Mouse (Mus musculus) liver, embryonic 16.5 days (tissue): Measurements from ENCODE around the gene Eef1g. TPM values are rescaled to one million over a fixed set of nuclear protein-coding genes. Genes with fewer than 3 reads are reported as not detected.

Source experiments
- ATAC-seq: fragments of 200-750 bp; cut with Nextera tagmentation; 2 replicates; pipeline ENCODE4 v1.8.0; 2017; ENCODE audit warnings: low read depth, mild to moderate bottlenecking, moderate number of reproducible peaks, moderate library complexity
- H3K27ac ChIP-seq: fragments of 300-500 bp; sonication (generic); 2 replicates; pipeline ENCODE4 v1.5.1; 2014; ENCODE audit warnings: mild to moderate bottlenecking, low read length
- H3K27me3 ChIP-seq: fragments of 300-500 bp; sonication (generic); 2 replicates; pipeline ENCODE4 v1.6.1; 2014; ENCODE audit warnings: low read depth, low read length, mixed read lengths; ENCODE audit not compliant: control insufficient read depth, insufficient read depth
- H3K36me3 ChIP-seq: fragments of 300-500 bp; sonication (generic); 2 replicates; pipeline ENCODE4 v1.6.1; 2014; ENCODE audit warnings: mild to moderate bottlenecking; ENCODE audit not compliant: control insufficient read depth, insufficient read depth
- H3K4me1 ChIP-seq: fragments of 300-500 bp; sonication (generic); 2 replicates; pipeline ENCODE4 v1.6.1; 2014; ENCODE audit warnings: low read depth, low read length, mixed read lengths; ENCODE audit not compliant: control insufficient read depth
- H3K4me2 ChIP-seq: fragments of 300-500 bp; sonication (generic); 2 replicates; pipeline ENCODE4 v1.6.1; 2014; ENCODE audit warnings: low read depth, low read length, mixed read lengths
- H3K4me3 ChIP-seq: fragments of 300-500 bp; sonication (generic); 2 replicates; pipeline ENCODE4 v1.5.1; 2014; ENCODE audit warnings: low read depth, mild to moderate bottlenecking, low read length
- H3K9ac ChIP-seq: fragments of 300-500 bp; sonication (generic); 2 replicates; pipeline ENCODE4 v1.6.1; 2014; ENCODE audit warnings: low read depth, low read length
- H3K9me3 ChIP-seq: fragments of 300-500 bp; sonication (generic); replicated peaks from 2 replicates; pipeline ENCODE4 v1.6.1; 2016; ENCODE audit warnings: low read length; ENCODE audit not compliant: control insufficient read depth
- WGBS: fragments of 180-500 bp; shearing (Covaris S2); extraction: QIAGEN DNeasy Blood & Tissue Kit; methylation state at CpG from one replicate; pipeline ENCODE4 v1.1.7; 2014; ENCODE audit not compliant: insufficient replicate concordance; 5-methylcytosine and 5-hydroxymethylcytosine counted together
- polyA plus RNA-seq: library from polyadenylated mRNA; unstranded; fragments of >200 nt; fragmentation: Nextera tagmentation; extraction: Ambion mirVana; gene quantifications from 2 replicates; pipeline ENCODE4 v1.2.1, GENCODE M21; 2015

The Eef1g gene
- polyA plus RNA-seq, 1 experiment from 2014 or later: 153 TPM

DNA sequence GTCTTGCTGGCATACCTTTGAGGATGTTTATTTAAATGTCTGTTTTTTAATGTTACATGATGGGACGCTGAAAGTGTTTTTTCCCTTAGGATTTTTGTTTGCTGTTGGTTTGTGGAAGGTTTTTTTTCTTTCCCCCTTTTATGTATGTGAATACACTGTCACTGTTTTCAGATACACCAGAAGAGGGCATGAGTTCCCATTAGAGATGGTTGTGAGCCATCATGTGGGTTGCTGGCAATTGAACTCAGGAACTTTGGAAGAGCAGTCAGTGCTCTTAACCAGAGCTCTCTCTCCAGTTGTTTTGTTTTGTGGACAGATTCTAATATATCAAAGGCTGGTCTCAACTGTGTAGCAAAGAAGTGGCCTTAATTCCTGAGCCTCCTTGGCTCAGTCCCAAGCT lies 7.8 kb downstream of the Eef1g start:
- Histone ChIP-seq H3K4me1 (no peaks in the 10 kb centered on the region; the same call in 1 of the 2 replicates), H3K27me3 (no peaks in the 10 kb centered on the region), H3K27ac (no peak overlapping the region), H3K9me3 (no peaks in the 10 kb centered on the region), H3K4me3 (no peak overlapping the region), H3K4me2 (no peak overlapping the region), H3K36me3 (peaks cover 75% of the 10 kb centered on the region), H3K9ac (no peak overlapping the region)
- 73% methylated on average over 1 of the region's 1 CpGs for WGBS
- no peak for ATAC-seq

DNA sequence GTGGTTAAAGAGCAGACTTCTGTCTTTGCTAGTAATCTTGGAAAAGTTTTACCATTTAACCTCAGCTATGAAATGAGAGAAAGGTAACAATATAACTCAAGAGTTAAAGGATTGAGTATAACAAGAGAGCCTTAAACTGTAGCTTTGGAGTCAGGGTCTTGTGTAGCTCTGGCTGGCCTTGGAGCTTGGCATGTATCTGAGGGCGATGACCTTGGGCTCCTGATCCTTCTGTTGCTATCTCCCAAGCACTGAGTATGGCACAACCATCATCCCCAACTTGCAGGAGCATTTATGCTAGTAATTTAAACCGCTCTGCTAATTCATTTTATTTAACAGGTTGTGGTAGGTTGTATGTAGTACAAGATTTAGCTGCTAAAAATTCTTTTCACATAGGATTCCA lies 8.7 kb downstream of the Eef1g start:
- 82% methylated on average over 2 of the region's 2 CpGs for WGBS
- peaks cover 67% of the 10 kb centered on the region for H3K36me3 ChIP-seq
- H3K4me3 ChIP-seq: no peak overlapping the region
- no peak overlapping the region for H3K4me2 ChIP-seq
- ATAC-seq: no peak
- H3K27me3 ChIP-seq: no peaks in the 10 kb centered on the region
- H3K4me1 ChIP-seq: no peaks in the 10 kb centered on the region; the same call in 1 of the 2 replicates
- H3K9me3 ChIP-seq: no peaks in the 10 kb centered on the region
- no peak overlapping the region for H3K9ac ChIP-seq
- no peak overlapping the region for H3K27ac ChIP-seq

DNA sequence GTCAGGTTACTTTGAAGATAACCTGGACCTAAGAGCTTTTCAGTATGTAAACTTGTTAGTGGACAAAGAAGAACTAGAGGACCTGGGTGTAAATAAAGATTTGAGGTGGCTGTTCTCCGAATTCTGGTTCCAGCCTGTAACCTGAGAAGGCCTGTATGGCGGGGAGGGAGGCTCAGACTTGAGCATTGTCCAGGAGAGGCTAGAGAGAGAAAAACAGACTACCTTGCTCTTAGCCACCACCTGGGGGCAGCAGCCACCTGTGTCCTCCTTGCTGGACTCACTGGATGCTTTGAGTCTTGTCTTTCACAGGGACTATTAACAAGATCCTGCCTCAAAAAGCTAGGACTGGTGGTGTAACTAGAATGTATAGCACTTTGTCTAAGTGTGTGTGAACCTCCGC lies 9.7 kb downstream of the Eef1g start:
- Histone ChIP-seq H3K4me2 (no peak overlapping the region), H3K36me3 (peaks cover 57% of the 10 kb centered on the region), H3K4me3 (no peak overlapping the region), H3K9me3 (no peaks in the 10 kb centered on the region), H3K4me1 (peaks cover 2% of the 10 kb centered on the region; the same call in 1 of the 2 replicates), H3K27me3 (no peaks in the 10 kb centered on the region), H3K27ac (no peak overlapping the region), H3K9ac (no peak overlapping the region)
- WGBS: 70% methylated on average over 3 of the region's 3 CpGs
- peak; percentile 71 for ATAC-seq

DNA sequence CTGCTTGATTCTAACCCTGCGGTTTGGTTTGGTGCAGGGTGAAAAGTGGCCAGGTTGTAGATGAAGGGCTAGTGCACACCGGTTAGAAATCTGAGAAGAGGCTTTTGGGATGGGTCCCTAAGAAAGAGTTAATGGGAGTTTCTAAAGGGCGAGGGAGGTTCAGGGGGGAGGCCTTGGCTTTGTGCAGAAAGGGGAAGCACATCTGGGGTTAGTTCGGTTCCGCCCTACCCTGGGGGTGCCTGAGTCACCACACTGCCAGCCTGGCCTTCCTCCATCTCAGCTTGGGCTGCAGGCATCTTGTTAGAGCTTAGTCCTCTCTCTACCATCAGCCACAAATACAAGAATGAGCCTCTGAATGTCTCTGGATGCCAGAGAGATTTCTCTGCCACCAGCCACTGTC lies 13.9 kb downstream of the Eef1g start:
- Histone ChIP-seq H3K36me3 (peaks cover 25% of the 10 kb centered on the region), H3K27me3 (no peaks in the 10 kb centered on the region), H3K4me3 (no peak overlapping the region), H3K4me1 (peaks cover 21% of the 10 kb centered on the region), H3K27ac (no peak overlapping the region), H3K9me3 (no peaks in the 10 kb centered on the region), H3K4me2 (no peak overlapping the region), H3K9ac (no peak overlapping the region)
- ATAC-seq: no peak
- WGBS: 31% methylated on average over 5 of the region's 5 CpGs

DNA sequence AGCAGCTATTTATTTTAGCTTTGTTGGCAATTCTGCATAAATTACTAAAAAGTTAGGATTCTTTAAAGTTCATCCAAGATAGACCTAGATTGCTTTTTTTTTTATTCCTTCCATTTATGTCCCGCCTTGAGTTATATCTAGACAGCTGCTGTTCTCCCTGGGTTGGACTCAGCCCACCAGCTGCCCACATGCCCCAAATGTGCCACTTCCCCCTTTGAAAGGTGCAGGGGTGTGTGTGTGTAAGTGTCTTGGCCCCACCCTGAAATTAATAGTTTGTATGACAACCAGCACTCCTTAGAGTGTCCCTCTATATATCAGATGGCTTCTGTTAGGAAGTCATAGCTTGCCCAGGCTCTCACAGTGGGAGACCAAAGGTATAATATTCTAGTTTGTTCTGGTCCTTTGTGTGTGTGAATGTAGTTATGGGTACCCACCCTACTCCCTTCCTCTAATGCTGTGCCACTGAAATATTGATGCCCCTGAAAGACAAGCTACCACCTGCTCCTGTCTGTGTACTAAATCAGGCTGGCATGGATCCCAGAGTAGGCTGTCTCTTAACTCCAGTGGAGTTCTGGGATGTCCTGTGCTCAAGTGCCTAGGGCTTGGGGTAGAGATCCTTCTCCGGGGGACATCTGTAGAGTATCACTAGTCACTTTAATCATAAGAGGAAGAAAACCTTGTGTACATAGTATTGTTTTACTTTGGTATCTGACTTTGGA lies 14.8 kb downstream of the Eef1g start:
- no peaks in the 10 kb centered on the region for H3K27me3 ChIP-seq
- H3K4me3 ChIP-seq: no peak overlapping the region
- H3K9ac ChIP-seq: no peak overlapping the region
- WGBS: 53% methylated on average over 2 of the region's 2 CpGs
- peaks cover 25% of the 10 kb centered on the region for H3K36me3 ChIP-seq
- H3K4me1 ChIP-seq: peaks cover 21% of the 10 kb centered on the region
- ATAC-seq: no peak
- H3K9me3 ChIP-seq: no peaks in the 10 kb centered on the region
- H3K4me2 ChIP-seq: no peak overlapping the region
- H3K27ac ChIP-seq: no peak overlapping the region

DNA sequence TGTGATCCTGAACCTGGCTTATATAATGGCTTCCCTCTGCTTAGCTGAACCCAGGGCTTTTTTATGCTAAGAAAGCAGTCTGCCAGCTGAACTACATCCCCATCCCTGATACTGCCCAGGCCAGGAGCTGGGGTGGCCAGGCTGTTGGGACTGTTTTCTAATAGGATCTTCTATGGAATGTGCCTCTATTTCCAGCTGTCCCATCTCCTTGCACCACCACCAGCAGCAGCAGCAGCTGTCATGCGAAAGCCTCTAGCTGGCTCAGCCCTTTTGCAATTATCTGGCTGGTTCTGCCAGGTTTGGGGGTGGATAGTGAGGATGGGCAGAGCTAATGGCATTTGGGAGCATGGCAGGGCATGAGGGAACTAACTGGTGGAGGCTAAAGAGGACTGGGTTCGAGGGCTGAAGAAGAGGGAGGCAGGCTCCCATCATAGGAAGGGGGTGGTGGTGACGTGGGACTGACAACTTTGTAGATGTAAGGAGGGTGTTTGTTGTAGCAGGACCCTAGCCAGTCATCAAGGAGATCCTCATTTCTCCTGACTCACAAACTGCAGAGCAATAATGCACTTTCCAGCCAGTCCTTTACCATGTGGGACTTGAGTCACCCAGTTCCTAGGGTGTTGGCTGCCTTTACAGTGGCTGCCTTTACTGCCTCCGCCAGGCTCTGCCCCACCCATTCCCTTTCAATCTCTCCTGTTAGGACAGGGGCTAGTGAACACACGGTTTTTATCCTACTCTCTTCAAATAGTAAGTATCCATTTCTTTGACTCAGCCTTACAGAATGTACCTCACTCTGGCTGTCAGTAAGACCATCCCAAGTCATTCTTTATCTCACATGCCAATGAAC lies 15.7 kb downstream of the Eef1g start:
- no peaks in the 10 kb centered on the region for H3K9me3 ChIP-seq
- no peak overlapping the region for H3K4me3 ChIP-seq
- ATAC-seq: no peak
- no peak overlapping the region for H3K4me2 ChIP-seq
- no peaks in the 10 kb centered on the region for H3K27me3 ChIP-seq
- H3K9ac ChIP-seq: no peak overlapping the region
- no peak overlapping the region; the same call in 1 of the 2 replicates for H3K27ac ChIP-seq
- peaks cover 21% of the 10 kb centered on the region for H3K4me1 ChIP-seq
- WGBS: 27% methylated on average over 5 of the region's 5 CpGs
- H3K36me3 ChIP-seq: peaks cover 18% of the 10 kb centered on the region

DNA sequence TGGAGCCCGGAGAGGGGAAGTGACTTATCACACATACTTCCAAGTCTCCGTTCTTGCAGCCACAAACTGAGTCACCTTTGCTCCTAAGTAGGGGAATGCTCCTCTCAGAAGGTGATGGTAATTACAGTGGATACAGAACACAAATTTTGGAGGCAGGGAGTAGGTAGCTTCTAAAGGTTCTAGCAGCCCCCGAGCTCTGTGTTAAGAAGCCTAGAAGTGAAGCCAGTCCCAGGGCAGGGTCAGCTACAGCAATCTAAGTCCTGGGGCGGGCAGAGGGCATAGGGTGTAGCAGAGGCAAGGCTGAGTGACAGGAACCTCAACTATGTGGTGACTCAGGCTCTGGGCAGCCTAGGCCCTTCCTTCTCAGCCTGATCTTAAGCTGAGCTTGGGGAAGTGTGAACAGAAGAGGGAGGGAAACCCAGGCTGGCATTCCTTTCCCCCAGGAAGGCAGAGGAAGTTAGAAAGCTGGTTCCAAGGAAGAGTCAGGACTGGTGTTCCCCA lies 16.4 kb downstream of the Eef1g start:
- no peak overlapping the region for H3K4me2 ChIP-seq
- WGBS: 8% methylated on average over 4 of the region's 4 CpGs
- H3K27ac ChIP-seq: no peak overlapping the region; the same call in 1 of the 2 replicates
- peaks cover 21% of the 10 kb centered on the region for H3K4me1 ChIP-seq
- H3K27me3 ChIP-seq: peaks cover 6% of the 10 kb centered on the region
- ATAC-seq: 0 out of 2 replicates have a peak, but pooled peaks have one; percentile 18
- no peak overlapping the region for H3K4me3 ChIP-seq
- H3K36me3 ChIP-seq: peaks cover 13% of the 10 kb centered on the region
- H3K9me3 ChIP-seq: no peaks in the 10 kb centered on the region
- H3K9ac ChIP-seq: no peak overlapping the region

DNA sequence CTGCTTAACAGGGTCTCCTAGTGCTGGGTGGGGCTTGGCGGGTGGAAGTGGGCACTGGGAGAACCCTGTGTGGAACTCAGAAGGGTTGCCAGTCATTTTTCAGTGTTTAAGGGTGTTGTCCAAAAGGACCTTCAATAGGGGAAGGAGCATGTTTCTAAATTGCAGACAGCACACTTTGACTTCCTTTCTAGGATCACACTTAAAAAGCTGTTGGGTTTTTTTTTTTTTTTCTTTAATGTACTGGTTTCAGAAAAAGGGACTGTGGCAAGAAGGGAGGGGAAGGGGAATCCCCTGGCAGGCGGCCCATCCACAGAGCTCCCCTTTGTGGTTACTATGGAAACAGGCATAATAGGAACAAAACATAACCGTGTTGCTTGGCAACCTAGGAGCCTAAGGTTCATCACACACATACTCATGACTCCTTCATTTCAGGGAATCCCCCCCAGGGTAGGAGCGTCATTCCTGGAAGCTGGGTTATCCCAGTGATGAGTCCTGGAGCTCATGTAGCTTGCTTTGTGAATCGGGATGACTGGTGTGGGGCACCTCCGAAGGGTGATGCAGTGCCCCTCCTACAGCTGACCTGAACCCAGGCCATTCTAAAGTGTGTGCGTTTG lies 17.5 kb downstream of the Eef1g start:
- Histone ChIP-seq H3K27me3 (peaks cover 17% of the 10 kb centered on the region), H3K9me3 (no peaks in the 10 kb centered on the region), H3K9ac (no peak overlapping the region), H3K36me3 (peaks cover 2% of the 10 kb centered on the region), H3K4me3 (no peak overlapping the region), H3K4me2 (no peak overlapping the region), H3K4me1 (peaks cover 27% of the 10 kb centered on the region), H3K27ac (no peak overlapping the region)
- no peak for ATAC-seq
- 30% methylated on average over 7 of the region's 7 CpGs for WGBS
